Mouse (Mus musculus) midbrain, postnatal 0 days (tissue): ENCODE data around the gene N4bp1. TPM values are rescaled to one million over a fixed set of nuclear protein-coding genes. Genes with fewer than 3 reads are reported as not detected.

Experiments used
- ATAC-seq: fragments of 200-750 bp; cut with Nextera tagmentation; 2 replicates; pipeline ENCODE4 v1.8.0; 2017; ENCODE audit warnings: moderate number of reproducible peaks, mild to moderate bottlenecking, moderate TSS enrichment, moderate library complexity; ENCODE audit not compliant: low FRiP score
- DNase-seq: peaks from one replicate; pipeline ENCODE4 v3.0.0-alpha.2; 2015; ENCODE audit warnings: low spot score
- H3K27ac ChIP-seq: fragments of 300-500 bp; sonication (generic); 2 replicates; pipeline ENCODE4 v1.5.1; 2014; ENCODE audit warnings: low read depth, mild to moderate bottlenecking, low read length, mixed read lengths
- H3K27me3 ChIP-seq: fragments of 300-500 bp; sonication (generic); 2 replicates; pipeline ENCODE4 v1.6.1; 2014; ENCODE audit warnings: low read length, control low read depth, mixed read lengths; ENCODE audit not compliant: insufficient read depth
- H3K36me3 ChIP-seq: fragments of 300-500 bp; sonication (generic); 2 replicates; pipeline ENCODE4 v1.6.1; 2014; ENCODE audit warnings: low read length, control low read depth, mixed read lengths; ENCODE audit not compliant: insufficient read depth
- H3K4me1 ChIP-seq: fragments of 300-500 bp; sonication (generic); 2 replicates; pipeline ENCODE4 v1.6.1; 2014; ENCODE audit warnings: mild to moderate bottlenecking, control low read depth, antibody characterized with exemption, low read length, mixed read lengths; ENCODE audit not compliant: insufficient read depth
- H3K4me2 ChIP-seq: fragments of 300-500 bp; sonication (generic); 2 replicates; pipeline ENCODE4 v1.6.1; 2014; ENCODE audit warnings: low read depth, mild to moderate bottlenecking, low read length, mixed read lengths; ENCODE audit not compliant: poor library complexity, severe bottlenecking
- H3K4me3 ChIP-seq: fragments of 300-500 bp; sonication (generic); 2 replicates; pipeline ENCODE4 v1.5.1; 2014; ENCODE audit warnings: low read depth, mild to moderate bottlenecking, low read length, moderate library complexity
- H3K9ac ChIP-seq: fragments of 300-500 bp; sonication (generic); replicated peaks from 2 replicates; pipeline ENCODE4 v1.6.1; 2014; ENCODE audit warnings: mild to moderate bottlenecking, low read length, moderate library complexity, mixed read lengths; ENCODE audit not compliant: poor library complexity, severe bottlenecking
- H3K9me3 ChIP-seq: fragments of 300-500 bp; sonication (generic); 2 replicates; pipeline ENCODE4 v1.6.1; 2016; ENCODE audit warnings: low read length, control low read depth
- CTCF ChIP-seq: IDR thresholded peaks from 2 replicates; pipeline ENCODE4 v1.5.1; 2016; ENCODE audit warnings: antibody characterized with exemption, mild to moderate bottlenecking
- WGBS: fragments of 180-500 bp; shearing (Covaris S2); extraction: QIAGEN DNeasy Blood & Tissue Kit; methylation state at CpG from one replicate; pipeline ENCODE4 v1.1.7; 2014; 5-methylcytosine and 5-hydroxymethylcytosine counted together
- polyA plus RNA-seq: library from polyadenylated mRNA; unstranded; fragments of >200 nt; fragmentation: Nextera tagmentation; extraction: Ambion mirVana; gene quantifications from 2 replicates; pipeline ENCODE4 v1.2.1, GENCODE M21; 2015
- total RNA-seq: library from RNA; depleted of rRNA; stranded (reverse); fragments of >200 nt; gene quantifications from 2 replicates; pipeline ENCODE4 v1.2.3, GENCODE M21; 2014; rRNA removed

Gene N4bp1
- total RNA-seq (16.0 and 16.8 TPM in 2 replicates), polyA plus RNA-seq (4.7 and 5.8 TPM in 2 replicates)

- peak within 1 kb of the TSS; percentile 93 for H3K9ac ChIP-seq
- no peaks in the 10 kb centered on the region for H3K9me3 ChIP-seq
- H3K27me3 ChIP-seq, result no peaks in the 10 kb centered on the region
- ATAC-seq, result peak; percentile 95
- peak within 1 kb of the TSS; percentile 95 for H3K27ac ChIP-seq
- peak; percentile 97 for DNase-seq
- whole genome bisulfite sequencing, result under 1% methylated on average over 100 of the region's 119 CpGs
- peak within 1 kb of the TSS; percentile 76 for H3K4me3 ChIP-seq
- peak within 1 kb of the TSS; percentile 78 for H3K4me2 ChIP-seq
- no peaks in the 10 kb centered on the region; the same call in 1 of the 2 replicates for H3K36me3 ChIP-seq
- TF ChIP-seq CTCF, result no peak
- H3K4me1 ChIP-seq, result peaks cover 8% of the 10 kb centered on the region
Observed at GRCm38 (mm10) chr8:86884489-86885463, at the start of gene N4bp1. Gene N4bp1, minus strand, starts transcription at chr8:86885258.

GRCm38 (mm10) chr8:86934841-86935240 lies 49.8 kb upstream of the N4bp1 start:
- no peak overlapping the region for H3K27ac ChIP-seq
- H3K36me3 ChIP-seq, result no peaks in the 10 kb centered on the region
- no peak for ATAC-seq
- H3K27me3 ChIP-seq, result no peaks in the 10 kb centered on the region
- DNase-seq, result peak; percentile 33
- H3K9ac ChIP-seq, result no peak overlapping the region
- H3K9me3 ChIP-seq, result no peaks in the 10 kb centered on the region
- peak; percentile 40 for TF ChIP-seq CTCF
- WGBS, result 34% methylated on average over 5 of the region's 5 CpGs
- H3K4me1 ChIP-seq, result no peaks in the 10 kb centered on the region; the same call in 1 of the 2 replicates
- H3K4me2 ChIP-seq, result no peak overlapping the region
- no peak overlapping the region for H3K4me3 ChIP-seq

DNA sequence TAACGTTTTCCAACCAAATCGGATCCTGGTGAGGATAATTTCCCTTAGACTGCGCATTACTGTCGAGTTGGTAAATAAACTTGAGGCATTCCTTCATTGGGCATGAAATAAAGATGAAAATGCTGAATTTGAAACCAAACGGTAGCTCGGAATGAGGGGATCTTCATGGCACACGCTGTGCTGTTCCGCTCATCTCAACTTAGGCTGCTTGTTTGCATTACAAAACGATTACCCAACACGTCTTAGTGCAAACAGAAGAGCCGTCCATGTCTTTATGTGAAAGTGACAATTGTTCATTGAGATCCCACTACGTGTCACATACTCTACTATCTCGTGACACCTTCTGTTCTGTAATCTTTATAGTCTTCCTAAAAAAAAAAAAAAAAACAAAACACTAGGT lies 49.3 kb upstream of the N4bp1 start:
- no peaks in the 10 kb centered on the region for H3K36me3 ChIP-seq
- H3K9ac ChIP-seq, result no peak overlapping the region
- no peaks in the 10 kb centered on the region; the same call in 1 of the 2 replicates for H3K4me1 ChIP-seq
- DNase-seq (no peak), ATAC-seq (no peak)
- no peaks in the 10 kb centered on the region for H3K27me3 ChIP-seq
- 30% methylated on average over 13 of the region's 13 CpGs for WGBS
- no peaks in the 10 kb centered on the region for H3K9me3 ChIP-seq
- H3K4me3 ChIP-seq, result no peak overlapping the region
- H3K27ac ChIP-seq, result no peak overlapping the region
- H3K4me2 ChIP-seq, result no peak overlapping the region
- TF ChIP-seq CTCF, result no peak

DNA sequence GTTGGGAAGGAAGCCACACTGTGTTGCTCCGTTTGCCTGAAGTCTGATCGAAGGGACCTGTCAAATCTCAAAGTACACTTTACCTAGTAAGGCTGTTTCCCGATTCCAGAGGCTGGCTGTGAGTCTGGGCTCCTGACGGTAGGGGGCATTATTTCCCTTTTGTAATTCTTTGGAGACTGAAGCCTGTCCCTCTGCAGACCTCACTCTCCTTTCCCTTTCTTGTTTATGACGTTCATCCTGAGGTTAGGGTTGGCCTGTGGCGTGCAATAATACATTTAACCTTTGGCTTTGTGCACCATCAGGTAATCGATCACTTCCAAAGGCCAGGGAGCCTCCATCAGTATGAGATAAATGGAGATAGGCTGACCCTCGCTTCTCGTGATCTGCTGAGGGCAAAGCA lies 48.8 kb upstream of the N4bp1 start:
- Histone ChIP-seq H3K9ac (no peak overlapping the region), H3K27me3 (no peaks in the 10 kb centered on the region), H3K27ac (no peak overlapping the region), H3K9me3 (no peaks in the 10 kb centered on the region), H3K4me1 (no peaks in the 10 kb centered on the region; the same call in 1 of the 2 replicates), H3K36me3 (no peaks in the 10 kb centered on the region), H3K4me3 (no peak overlapping the region), H3K4me2 (peak overlapping the region; percentile 36)
- 12% methylated on average over 9 of the region's 9 CpGs for WGBS
- TF ChIP-seq CTCF, result peak; percentile 91
- ATAC-seq, result 0 out of 2 replicates have a peak, but pooled peaks have one; percentile 31
- DNase-seq, result peak; percentile 75

DNA sequence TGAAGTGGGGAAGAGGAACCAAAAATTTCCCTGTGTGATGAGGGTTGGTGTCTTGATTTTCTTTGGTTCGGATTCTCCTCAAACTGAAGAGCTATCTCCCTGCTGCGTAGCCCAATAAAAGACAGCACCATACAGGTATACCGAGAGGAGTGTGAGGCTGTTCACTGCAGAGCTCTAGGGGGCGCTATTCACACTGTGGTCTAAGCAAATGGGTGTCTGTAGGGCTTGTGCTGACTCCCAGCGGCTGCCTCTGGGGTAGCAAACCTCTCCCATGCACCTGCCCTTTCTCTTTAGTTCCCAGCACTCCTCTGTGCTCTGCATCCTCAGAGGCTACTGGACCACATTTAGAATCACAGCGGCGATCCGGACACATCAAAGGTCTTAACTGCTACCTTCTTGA lies 41.2 kb upstream of the N4bp1 start:
- DNase-seq (no peak), ATAC-seq (no peak)
- Histone ChIP-seq H3K27me3 (no peaks in the 10 kb centered on the region), H3K4me1 (no peaks in the 10 kb centered on the region), H3K4me3 (no peak overlapping the region), H3K27ac (no peak overlapping the region), H3K36me3 (no peaks in the 10 kb centered on the region), H3K9ac (no peak overlapping the region), H3K4me2 (no peak overlapping the region), H3K9me3 (no peaks in the 10 kb centered on the region)
- 59% methylated on average over 8 of the region's 8 CpGs for WGBS
- peak; percentile 35 for TF ChIP-seq CTCF
